Mouse (Mus musculus) urinary bladder, postnatal 36 days (tissue): ENCODE results near the gene Spen.
A peak's percentile ranks its signal among the peaks of the same experiment; 100 is the strongest.

Source experiments
- DNase-seq, 2 experiments: peaks; one replicate each; pipeline ENCODE4 v3.0.0; 2022; ENCODE audit warnings: low spot score in 2 of 2, mixed read lengths in 1 of 2

Gene Spen

GRCm38 (mm10) chr4:141421423-141421822 lies 117.0 kb downstream of the Spen start:
- DNase-seq, result peak in 1 of 2 experiments; percentile 58

- DNase-seq, result no peak
Observed at GRCm38 (mm10) chr4:141420886-141421285, 117.5 kb downstream of the Spen start.

- DNase-seq, result no peak
Observed at GRCm38 (mm10) chr4:141420192-141420829, 118.1 kb downstream of the Spen start, which contains the start of gene Hspb7. Gene Hspb7 (plus strand): TSS chr4:141420779.

GRCm38 (mm10) chr4:141419398-141420191 lies 118.8 kb downstream of the Spen start:
- no peak for DNase-seq
